Mouse (Mus musculus) liver, embryonic 13.5 days (tissue): Measurements from ENCODE around the gene Tnik. TPM values are rescaled to one million over a fixed set of nuclear protein-coding genes. Genes with fewer than 3 reads are reported as not detected.

ENCODE experiments used
- ATAC-seq: fragments of 200-750 bp; cut with Nextera tagmentation; 2 replicates; pipeline ENCODE4 v1.8.0; 2017; ENCODE audit warnings: low read depth, mild to moderate bottlenecking, moderate number of reproducible peaks, moderate library complexity
- DNase-seq: peaks from one replicate; pipeline ENCODE4 v3.0.0; 2022
- H3K27ac ChIP-seq: fragments of 300-500 bp; sonication (generic); 2 replicates; pipeline ENCODE4 v1.5.1; 2015; ENCODE audit warnings: moderate library complexity, mild to moderate bottlenecking, inconsistent platforms
- H3K27me3 ChIP-seq: fragments of 300-500 bp; sonication (generic); 2 replicates; pipeline ENCODE4 v1.6.1; 2015; ENCODE audit warnings: mild to moderate bottlenecking, inconsistent platforms
- H3K36me3 ChIP-seq: fragments of 300-500 bp; sonication (generic); 2 replicates; pipeline ENCODE4 v1.6.1; 2015; ENCODE audit warnings: mild to moderate bottlenecking, inconsistent platforms
- H3K4me1 ChIP-seq: fragments of 300-500 bp; sonication (generic); replicated peaks from 2 replicates; pipeline ENCODE4 v1.6.1; 2015; ENCODE audit warnings: inconsistent platforms
- H3K4me2 ChIP-seq: fragments of 300-500 bp; sonication (generic); 2 replicates; pipeline ENCODE4 v1.6.1; 2015; ENCODE audit warnings: inconsistent platforms, mild to moderate bottlenecking, moderate library complexity
- H3K4me3 ChIP-seq: fragments of 300-500 bp; sonication (generic); replicated peaks from 2 replicates; pipeline ENCODE4 v1.5.1; 2015; ENCODE audit warnings: mild to moderate bottlenecking, inconsistent platforms
- H3K9ac ChIP-seq: fragments of 300-500 bp; sonication (generic); 2 replicates; pipeline ENCODE4 v1.6.1; 2015; ENCODE audit warnings: mild to moderate bottlenecking, inconsistent platforms
- H3K9me3 ChIP-seq: fragments of 300-500 bp; sonication (generic); replicated peaks from 2 replicates; pipeline ENCODE4 v1.6.1; 2016; ENCODE audit warnings: inconsistent platforms
- WGBS: fragments of 180-500 bp; shearing (Covaris S2); methylation state at CpG from one replicate; pipeline ENCODE4 v1.1.7; 2015; ENCODE audit not compliant: insufficient replicate concordance; 5-methylcytosine and 5-hydroxymethylcytosine counted together
- polyA plus RNA-seq: library from polyadenylated mRNA; unstranded; fragments of >200 nt; fragmentation: Nextera tagmentation; extraction: Ambion mirVana; gene quantifications from 2 replicates; pipeline ENCODE4 v1.2.1, GENCODE M21; 2015

Gene Tnik
- 1.8 and 2.6 TPM in 2 replicates for polyA plus RNA-seq

DNA sequence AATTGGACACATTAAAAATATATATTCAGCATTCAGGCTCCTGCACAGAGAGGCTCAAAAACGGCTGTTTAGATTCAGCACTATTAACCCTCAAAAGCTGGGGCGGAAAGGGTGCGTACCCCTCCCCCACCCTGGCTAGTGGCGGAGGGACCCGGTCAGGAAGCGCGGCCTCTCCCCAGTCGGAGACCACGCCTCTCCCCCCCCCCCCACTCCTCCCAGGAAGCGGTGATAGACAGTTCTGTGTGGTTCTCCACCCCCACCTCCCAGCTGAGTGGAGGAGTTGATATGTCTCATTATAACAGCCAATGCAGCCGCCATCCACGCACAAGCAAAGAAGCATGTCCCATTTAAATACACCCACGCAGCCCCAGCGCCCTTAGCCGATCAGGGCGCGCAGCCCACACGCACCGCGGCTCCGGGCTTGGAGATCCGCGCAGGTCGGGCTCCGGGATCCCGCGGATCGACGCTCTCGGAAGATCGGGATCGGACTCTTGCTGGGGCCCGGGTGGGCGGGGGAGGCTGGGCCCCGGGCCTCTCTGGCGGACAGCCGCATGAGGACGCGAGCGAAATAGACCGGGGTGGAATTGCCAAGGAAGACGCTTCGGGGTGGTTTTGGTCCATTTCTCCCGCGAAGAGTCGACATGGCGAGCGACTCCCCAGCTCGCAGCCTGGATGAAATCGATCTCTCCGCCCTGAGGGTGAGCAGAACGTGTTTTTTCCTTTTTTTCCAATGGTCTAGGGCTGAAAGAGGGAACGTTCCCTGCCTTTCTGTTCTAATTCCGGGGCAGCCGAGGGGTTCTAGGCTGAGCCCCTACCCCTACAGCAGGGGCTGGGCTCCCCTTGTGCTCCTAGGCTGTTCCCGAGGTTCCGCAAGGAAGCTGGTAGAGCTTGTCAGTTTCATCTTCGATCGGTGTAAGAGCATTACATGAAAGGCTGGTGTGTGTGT is at the start of gene Tnik:
Tnik (plus strand) TSS at position 213 of the 946 bp plus-strand sequence.
- Histone ChIP-seq H3K27me3 (peaks cover 18% of the 10 kb centered on the region), H3K4me2 (peak within 1 kb of the TSS; percentile 95), H3K4me1 (peaks cover 28% of the 10 kb centered on the region), H3K9ac (peak within 1 kb of the TSS; percentile 75), H3K36me3 (no peaks in the 10 kb centered on the region), H3K27ac (peak within 1 kb of the TSS; percentile 50), H3K4me3 (peak within 1 kb of the TSS; percentile 72), H3K9me3 (no peaks in the 10 kb centered on the region)
- DNase-seq, result peak; percentile 44
- peak; percentile 86 for ATAC-seq
- under 1% methylated on average over 59 of the region's 59 CpGs for WGBS

DNA sequence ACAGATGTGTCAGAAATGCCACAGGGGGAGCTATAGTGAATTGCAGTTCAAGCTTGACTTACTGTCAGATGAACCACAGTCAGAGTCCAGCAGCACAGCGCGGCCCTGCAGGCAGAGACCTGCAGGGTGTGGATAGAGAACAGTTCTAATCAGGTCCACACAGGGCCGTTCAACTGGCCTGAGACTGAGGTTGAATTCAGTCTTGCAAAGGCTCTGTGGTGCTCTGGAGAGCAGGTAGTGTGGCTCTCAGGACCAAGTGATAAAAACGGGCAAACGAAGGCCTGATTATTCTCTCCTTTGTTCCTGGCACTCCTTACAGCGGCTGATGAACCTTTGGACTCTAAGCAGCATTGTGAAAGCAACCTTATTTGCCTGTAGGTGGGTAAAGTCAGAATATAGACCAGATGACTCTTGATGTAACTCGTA is 48.1 kb upstream of the Tnik start:
- H3K9me3 ChIP-seq, result no peaks in the 10 kb centered on the region
- 46% methylated on average over 7 of the region's 7 CpGs for WGBS

DNA sequence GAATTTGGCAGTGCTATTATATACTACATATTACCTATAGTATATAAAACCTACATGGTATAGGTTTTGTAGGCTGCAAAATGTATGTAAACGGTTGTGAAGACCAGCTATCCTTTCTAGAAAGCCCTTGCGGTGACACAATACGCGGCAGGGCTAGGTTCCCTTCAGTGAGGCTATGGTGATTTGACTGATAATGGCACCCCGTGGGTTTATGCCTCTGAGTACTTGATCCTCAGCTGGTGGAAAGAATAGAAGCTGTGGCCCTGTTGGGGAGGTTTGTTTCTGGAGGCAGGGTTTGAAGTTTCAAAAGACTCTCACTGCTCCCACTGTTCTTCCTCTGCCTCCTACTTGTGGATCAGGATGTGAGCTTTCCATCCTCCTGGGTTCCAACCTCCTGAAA is 46.0 kb upstream of the Tnik start:
- H3K36me3 ChIP-seq, result no peaks in the 10 kb centered on the region
- no peak overlapping the region for H3K9ac ChIP-seq
- H3K9me3 ChIP-seq, result no peaks in the 10 kb centered on the region
- no peaks in the 10 kb centered on the region for H3K4me1 ChIP-seq
- no peak overlapping the region for H3K4me2 ChIP-seq
- no peaks in the 10 kb centered on the region for H3K27me3 ChIP-seq
- H3K4me3 ChIP-seq, result no peak overlapping the region
- ATAC-seq (no peak), DNase-seq (no peak)
- WGBS, result 45% methylated on average over 5 of the region's 5 CpGs
- H3K27ac ChIP-seq, result no peak overlapping the region

More for the DNA sequence above, 48.1 kb upstream of the Tnik start:
- H3K36me3 ChIP-seq, result no peaks in the 10 kb centered on the region
- H3K27me3 ChIP-seq, result no peaks in the 10 kb centered on the region
- no peak overlapping the region for H3K9ac ChIP-seq
- no peak overlapping the region for H3K27ac ChIP-seq
- no peak for ATAC-seq
- H3K4me3 ChIP-seq, result no peak overlapping the region
- H3K4me1 ChIP-seq, result no peaks in the 10 kb centered on the region
- H3K4me2 ChIP-seq, result no peak overlapping the region
- no peak for DNase-seq

DNA sequence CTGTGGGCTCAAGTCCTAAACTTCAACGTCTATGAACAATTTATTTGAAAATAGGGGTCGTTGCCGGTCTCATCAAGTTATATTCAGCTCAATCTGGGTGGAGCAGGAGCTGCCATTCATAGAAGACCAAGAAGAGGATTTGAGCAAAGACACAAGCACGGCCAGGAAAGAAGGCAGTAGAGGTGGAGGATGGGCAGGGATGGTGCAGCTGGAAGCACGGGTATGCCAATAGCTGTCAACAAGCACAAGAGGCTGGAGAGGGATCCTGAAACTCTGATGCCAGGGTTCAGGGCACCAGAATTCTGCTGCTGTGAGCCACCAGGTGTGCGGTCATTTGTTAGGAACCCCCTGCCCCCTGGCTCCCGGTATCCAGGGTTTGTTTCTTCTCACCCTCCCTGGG is 43.5 kb upstream of the Tnik start:
- no peak for DNase-seq
- Histone ChIP-seq H3K4me3 (no peak overlapping the region), H3K27ac (no peak overlapping the region), H3K27me3 (no peaks in the 10 kb centered on the region), H3K36me3 (no peaks in the 10 kb centered on the region), H3K9me3 (no peaks in the 10 kb centered on the region), H3K4me1 (peaks cover 5% of the 10 kb centered on the region; the same call in 1 of the 2 replicates), H3K4me2 (no peak overlapping the region), H3K9ac (no peak overlapping the region)
- no peak for ATAC-seq
- 72% methylated on average over 7 of the region's 7 CpGs for WGBS

DNA sequence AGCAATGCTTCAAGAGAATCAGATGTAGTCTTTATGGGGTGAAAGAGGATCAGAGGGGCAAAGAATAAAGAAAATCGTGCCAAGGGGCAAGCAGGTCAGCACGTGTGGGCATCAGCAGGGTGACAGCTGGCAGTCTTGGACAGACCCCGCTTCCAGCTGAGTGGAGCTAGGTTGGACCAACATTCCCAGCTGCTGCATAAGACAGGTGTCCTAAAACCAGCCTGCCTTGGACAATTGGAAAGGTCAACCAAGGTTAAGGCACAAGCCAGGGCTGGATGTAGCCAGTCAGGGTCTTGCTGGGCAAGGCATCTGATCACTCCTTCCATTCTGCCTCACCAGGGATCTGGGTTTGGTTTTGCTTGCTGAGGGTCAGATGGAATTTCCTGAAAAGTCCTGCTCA is 43.0 kb upstream of the Tnik start:
- Histone ChIP-seq H3K9ac (no peak overlapping the region), H3K27me3 (no peaks in the 10 kb centered on the region), H3K4me2 (no peak overlapping the region), H3K4me3 (no peak overlapping the region), H3K36me3 (no peaks in the 10 kb centered on the region), H3K27ac (no peak overlapping the region), H3K4me1 (peaks cover 8% of the 10 kb centered on the region; the same call in 1 of the 2 replicates), H3K9me3 (no peaks in the 10 kb centered on the region)
- ATAC-seq, result no peak
- no peak for DNase-seq
- 71% methylated on average over 3 of the region's 3 CpGs for WGBS

DNA sequence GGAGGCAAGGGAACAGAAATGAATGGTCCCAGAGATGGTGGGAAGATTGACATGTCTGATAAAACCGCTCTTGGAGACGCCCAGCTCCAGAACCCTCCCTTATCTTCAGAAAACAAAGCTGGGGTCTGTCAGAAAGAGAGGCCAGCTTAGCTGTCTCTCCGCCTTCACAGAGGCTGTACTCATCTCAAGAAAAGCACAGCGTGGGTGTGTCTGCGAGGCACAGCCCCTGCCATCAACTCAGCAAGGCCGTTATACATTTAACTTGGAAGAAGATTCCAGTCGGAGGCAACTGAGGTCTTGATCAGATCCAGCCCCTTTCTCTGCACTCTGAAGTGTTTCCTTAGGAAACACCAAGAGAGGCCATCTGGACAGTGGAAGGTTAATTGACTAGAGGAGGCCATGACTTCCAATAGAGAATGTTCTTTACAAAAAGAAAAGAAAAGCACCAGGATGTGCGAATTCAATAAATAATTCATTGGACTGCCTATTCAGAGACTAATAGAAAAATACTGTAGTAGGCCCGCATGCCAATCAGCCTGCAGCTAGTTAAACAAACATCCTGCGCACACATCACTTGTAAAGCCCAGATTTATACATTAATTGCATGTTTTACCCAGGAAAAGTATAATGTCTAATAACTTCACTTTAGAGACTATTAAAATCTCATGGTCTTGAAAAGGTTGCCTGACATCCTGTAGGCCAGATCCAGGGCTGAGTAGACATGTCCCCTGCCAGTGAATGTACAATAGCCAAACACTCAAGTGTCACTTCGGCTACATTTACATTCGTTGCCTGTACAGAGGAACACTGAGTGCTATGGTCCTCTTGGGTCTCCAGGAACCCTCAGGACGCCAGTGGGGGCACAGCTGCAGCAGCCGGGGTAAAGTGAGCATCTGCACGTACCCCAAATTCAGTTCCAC is 38.3 kb upstream of the Tnik start:
- no peak overlapping the region for H3K4me3 ChIP-seq
- no peak overlapping the region for H3K4me2 ChIP-seq
- DNase-seq (no peak), ATAC-seq (peak; percentile 43; the same call in 1 of the 2 replicates)
- no peaks in the 10 kb centered on the region for H3K9me3 ChIP-seq
- H3K4me1 ChIP-seq, result peaks cover 14% of the 10 kb centered on the region; the same call in 1 of the 2 replicates
- no peak overlapping the region for H3K9ac ChIP-seq
- 42% methylated on average over 15 of the region's 15 CpGs for WGBS
- H3K27ac ChIP-seq, result no peak overlapping the region
- H3K27me3 ChIP-seq, result no peaks in the 10 kb centered on the region
- no peaks in the 10 kb centered on the region for H3K36me3 ChIP-seq

DNA sequence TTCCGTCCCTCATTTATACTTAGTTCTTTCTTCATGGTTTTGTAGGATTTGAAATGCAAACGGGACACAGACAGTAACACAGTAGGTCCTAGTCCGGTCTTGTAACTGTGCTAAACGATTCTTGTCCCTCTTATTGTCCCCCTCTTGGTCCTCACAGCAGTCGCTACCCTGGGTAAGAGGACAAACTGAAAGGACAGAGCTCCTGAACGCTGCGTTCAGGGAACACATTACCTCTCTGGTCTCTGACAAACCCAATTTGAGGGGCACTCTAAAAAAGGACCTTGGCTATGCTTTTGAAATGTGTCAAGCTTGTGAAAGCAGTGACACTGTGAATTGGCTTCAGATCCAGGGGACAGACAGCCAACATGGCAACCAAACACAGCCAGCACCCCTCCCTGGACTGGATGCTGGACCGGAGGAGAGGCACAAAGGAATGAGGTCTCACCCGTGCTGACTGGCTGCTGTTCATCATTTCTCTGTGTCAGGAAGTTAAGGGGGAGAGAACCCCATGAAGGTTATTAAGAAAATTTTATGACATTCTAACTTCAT is 37.6 kb upstream of the Tnik start:
- Histone ChIP-seq H3K9me3 (no peaks in the 10 kb centered on the region), H3K27me3 (no peaks in the 10 kb centered on the region), H3K4me3 (no peak overlapping the region), H3K27ac (no peak overlapping the region), H3K36me3 (no peaks in the 10 kb centered on the region), H3K9ac (no peak overlapping the region), H3K4me2 (no peak overlapping the region), H3K4me1 (peaks cover 15% of the 10 kb centered on the region; the same call in 1 of the 2 replicates)
- 78% methylated on average over 9 of the region's 9 CpGs for WGBS
- ATAC-seq, result no peak
- no peak for DNase-seq

DNA sequence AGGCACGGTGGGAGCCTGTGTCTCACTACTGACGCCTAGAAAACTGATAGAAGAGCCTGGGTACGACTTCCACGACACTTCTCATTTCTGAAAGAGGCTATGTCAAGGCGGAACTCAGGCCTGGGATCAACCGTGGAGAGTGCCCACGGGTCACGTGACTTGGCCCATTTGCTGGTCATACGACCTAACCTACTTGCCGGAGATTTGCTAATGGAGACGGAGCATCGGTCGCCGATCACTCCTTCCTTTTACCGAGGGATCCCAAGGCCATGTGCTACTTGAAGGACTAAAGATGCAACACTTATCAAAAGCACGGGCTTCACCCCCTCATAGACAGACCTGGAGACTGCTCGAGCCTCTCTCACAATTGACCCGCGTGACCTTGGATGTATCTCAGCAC is 36.8 kb upstream of the Tnik start:
- 78% methylated on average over 19 of the region's 19 CpGs for WGBS
- Histone ChIP-seq H3K9ac (no peak overlapping the region), H3K27me3 (no peaks in the 10 kb centered on the region), H3K36me3 (no peaks in the 10 kb centered on the region), H3K9me3 (no peaks in the 10 kb centered on the region), H3K4me3 (no peak overlapping the region), H3K27ac (no peak overlapping the region), H3K4me1 (peaks cover 15% of the 10 kb centered on the region; the same call in 1 of the 2 replicates), H3K4me2 (no peak overlapping the region)
- no peak for DNase-seq
- no peak for ATAC-seq

DNA sequence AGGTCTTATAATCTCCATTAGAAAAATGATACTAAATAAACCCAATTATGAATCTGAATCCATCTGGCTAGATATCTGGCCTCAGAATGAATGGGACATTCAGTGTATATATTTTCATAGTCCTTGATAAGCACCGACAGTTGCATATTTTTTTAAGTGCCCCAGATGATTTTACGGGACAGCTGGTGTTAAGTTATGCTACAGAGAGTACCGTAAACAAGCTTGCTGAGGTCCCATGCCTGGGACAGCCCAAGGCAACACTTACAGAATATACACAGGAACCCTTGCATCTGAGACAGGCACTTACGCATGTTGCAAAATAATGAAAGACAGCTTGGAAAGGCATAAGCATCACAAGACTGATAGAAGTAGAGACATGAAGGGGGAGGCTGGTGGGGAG is 34.1 kb upstream of the Tnik start:
- no peak overlapping the region for H3K27ac ChIP-seq
- H3K4me2 ChIP-seq, result no peak overlapping the region
- no peak for ATAC-seq
- peaks cover 15% of the 10 kb centered on the region; the same call in 1 of the 2 replicates for H3K4me1 ChIP-seq
- no peak overlapping the region for H3K9ac ChIP-seq
- no peaks in the 10 kb centered on the region for H3K9me3 ChIP-seq
- H3K36me3 ChIP-seq, result no peaks in the 10 kb centered on the region
- WGBS, result 72% methylated on average over 4 of the region's 4 CpGs
- no peak for DNase-seq
- no peak overlapping the region for H3K4me3 ChIP-seq
- H3K27me3 ChIP-seq, result no peaks in the 10 kb centered on the region

DNA sequence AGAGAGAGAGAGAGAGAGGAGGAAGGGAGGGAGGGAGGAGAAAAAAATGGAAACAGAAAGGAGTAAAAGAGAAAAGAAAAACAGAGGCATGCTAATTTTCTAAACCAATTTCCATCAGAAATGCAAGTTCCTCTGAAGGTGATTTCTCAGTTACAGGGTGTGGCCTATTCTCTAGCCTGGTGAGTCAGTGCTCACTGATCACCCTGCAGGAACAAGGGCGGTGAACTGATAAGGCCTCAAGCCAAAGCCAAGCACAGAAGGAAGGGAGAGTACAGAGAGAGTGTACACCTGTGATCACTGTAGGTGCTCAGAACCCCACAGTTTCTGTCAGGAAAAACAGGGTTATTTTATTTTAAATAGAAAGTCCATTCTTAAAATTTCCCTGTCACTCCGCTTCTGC is 33.5 kb upstream of the Tnik start:
- Histone ChIP-seq H3K4me2 (no peak overlapping the region), H3K27me3 (no peaks in the 10 kb centered on the region), H3K36me3 (no peaks in the 10 kb centered on the region), H3K9ac (no peak overlapping the region), H3K4me3 (no peak overlapping the region), H3K9me3 (no peaks in the 10 kb centered on the region), H3K4me1 (peaks cover 11% of the 10 kb centered on the region; the same call in 1 of the 2 replicates), H3K27ac (no peak overlapping the region)
- ATAC-seq, result no peak; the same call in 1 of the 2 replicates
- DNase-seq, result no peak
- WGBS, result 41% methylated on average over 2 of the region's 2 CpGs

DNA sequence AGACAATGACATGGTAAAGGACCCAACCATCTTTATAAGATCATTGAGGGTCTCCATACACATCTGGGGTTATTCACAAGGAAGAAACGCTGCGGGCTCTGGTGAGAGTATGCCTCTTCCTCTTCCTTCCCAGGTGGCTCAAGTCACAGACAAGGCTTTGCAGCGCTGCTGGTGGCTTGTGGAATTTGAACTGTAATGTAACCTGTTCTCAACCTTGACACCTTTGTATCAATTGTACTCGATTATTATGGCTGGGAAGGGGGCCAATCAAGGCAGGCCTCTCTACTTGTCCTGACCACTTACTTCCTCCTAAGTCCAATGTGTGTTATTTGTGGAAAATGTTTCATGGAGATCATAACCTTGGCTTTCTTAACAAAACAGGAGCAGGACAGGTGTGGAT is 30.1 kb upstream of the Tnik start:
- ATAC-seq (no peak), DNase-seq (no peak)
- Histone ChIP-seq H3K27me3 (no peaks in the 10 kb centered on the region), H3K4me2 (no peak overlapping the region), H3K4me3 (no peak overlapping the region), H3K4me1 (peaks cover 4% of the 10 kb centered on the region; the same call in 1 of the 2 replicates), H3K9ac (no peak overlapping the region), H3K36me3 (no peaks in the 10 kb centered on the region), H3K27ac (no peak overlapping the region), H3K9me3 (no peaks in the 10 kb centered on the region)
- WGBS, result 62% methylated on average over 4 of the region's 4 CpGs
